Mouse (Mus musculus) liver, postnatal 0 days (tissue): ENCODE measurements around the gene Dpp9. TPM values are rescaled to one million over a fixed set of nuclear protein-coding genes. Genes with fewer than 3 reads are reported as not detected.
A peak's percentile ranks its signal among the peaks of the same experiment; 100 is the strongest.

ENCODE experiments used
- ATAC-seq: fragments of 200-750 bp; cut with Nextera tagmentation; 2 replicates; pipeline ENCODE4 v1.8.0; 2017; ENCODE audit warnings: mild to moderate bottlenecking, moderate library complexity
- DNase-seq: peaks from one replicate; pipeline ENCODE4 v3.0.0-alpha.2; 2016
- H3K27ac ChIP-seq: fragments of 300-500 bp; sonication (generic); 2 replicates; pipeline ENCODE4 v1.5.1; 2014; ENCODE audit warnings: antibody characterized with exemption, moderate library complexity, mild to moderate bottlenecking, low read depth
- H3K27me3 ChIP-seq: fragments of 300-500 bp; sonication (generic); 2 replicates; pipeline ENCODE4 v1.6.1; 2014; ENCODE audit warnings: low read length, control low read depth, mixed read lengths; ENCODE audit not compliant: insufficient read depth
- H3K36me3 ChIP-seq: fragments of 300-500 bp; sonication (generic); replicated peaks from 2 replicates; pipeline ENCODE4 v1.6.1; 2014; ENCODE audit warnings: mild to moderate bottlenecking, control low read depth, low read length, moderate library complexity, mixed read lengths; ENCODE audit not compliant: insufficient read depth
- H3K4me1 ChIP-seq: fragments of 300-500 bp; sonication (generic); 2 replicates; pipeline ENCODE4 v1.6.1; 2014; ENCODE audit warnings: antibody characterized with exemption, mild to moderate bottlenecking, control low read depth; ENCODE audit not compliant: insufficient read depth
- H3K4me2 ChIP-seq: fragments of 300-500 bp; sonication (generic); 2 replicates; pipeline ENCODE4 v1.6.1; 2014; ENCODE audit warnings: low read depth, mild to moderate bottlenecking, low read length, moderate library complexity, mixed read lengths
- H3K4me3 ChIP-seq: fragments of 300-500 bp; sonication (generic); 2 replicates; pipeline ENCODE4 v1.5.1; 2014; ENCODE audit warnings: low read depth, low read length
- H3K9ac ChIP-seq: fragments of 300-500 bp; sonication (generic); replicated peaks from 2 replicates; pipeline ENCODE4 v1.6.1; 2014; ENCODE audit warnings: mild to moderate bottlenecking, moderate library complexity
- H3K9me3 ChIP-seq: fragments of 300-500 bp; sonication (generic); 2 replicates; pipeline ENCODE4 v1.6.1; 2016; ENCODE audit warnings: mild to moderate bottlenecking, control low read depth, low read length, mixed read lengths
- CTCF ChIP-seq: sonication (generic); IDR thresholded peaks from 2 replicates; pipeline ENCODE4 v1.5.1; 2016; ENCODE audit warnings: antibody characterized with exemption, low read depth
- EP300 ChIP-seq: IDR thresholded peaks from 2 replicates; pipeline ENCODE4 v1.6.1; 2016; ENCODE audit warnings: antibody characterized with exemption, low read depth, mild to moderate bottlenecking
- WGBS: fragments of 180-500 bp; shearing (Covaris S2); extraction: QIAGEN DNeasy Blood & Tissue Kit; methylation state at CpG from one replicate; pipeline ENCODE4 v1.1.7; 2014; ENCODE audit not compliant: insufficient replicate concordance; 5-methylcytosine and 5-hydroxymethylcytosine counted together
- polyA plus RNA-seq: library from polyadenylated mRNA; unstranded; fragments of >200 nt; fragmentation: Nextera tagmentation; extraction: Ambion mirVana; gene quantifications from 2 replicates; pipeline ENCODE4 v1.2.1, GENCODE M21; 2015

Gene Dpp9
- polyA plus RNA-seq, 1 experiment from 2014 or later, result 12.1 TPM

- no peaks in the 10 kb centered on the region for H3K27me3 ChIP-seq
- H3K36me3 ChIP-seq, result no peaks in the 10 kb centered on the region
- ATAC-seq (peak; percentile 29; the same call in 1 of the 2 replicates), DNase-seq (no peak)
- H3K4me3 ChIP-seq, result no peak overlapping the region
- TF ChIP-seq EP300 (no peak), CTCF (no peak)
- 0 out of 2 replicates have a peak overlapping the region, but pooled peaks have one; percentile 44 for H3K27ac ChIP-seq
- no peak overlapping the region for H3K4me2 ChIP-seq
- peaks cover 13% of the 10 kb centered on the region for H3K4me1 ChIP-seq
- H3K9me3 ChIP-seq, result no peaks in the 10 kb centered on the region
- 63% methylated on average over 10 of the region's 10 CpGs for WGBS
- H3K9ac ChIP-seq, result no peak overlapping the region
Observed at GRCm38 (mm10) chr17:56170636-56171035, 48.1 kb downstream of the Dpp9 start.

DNA sequence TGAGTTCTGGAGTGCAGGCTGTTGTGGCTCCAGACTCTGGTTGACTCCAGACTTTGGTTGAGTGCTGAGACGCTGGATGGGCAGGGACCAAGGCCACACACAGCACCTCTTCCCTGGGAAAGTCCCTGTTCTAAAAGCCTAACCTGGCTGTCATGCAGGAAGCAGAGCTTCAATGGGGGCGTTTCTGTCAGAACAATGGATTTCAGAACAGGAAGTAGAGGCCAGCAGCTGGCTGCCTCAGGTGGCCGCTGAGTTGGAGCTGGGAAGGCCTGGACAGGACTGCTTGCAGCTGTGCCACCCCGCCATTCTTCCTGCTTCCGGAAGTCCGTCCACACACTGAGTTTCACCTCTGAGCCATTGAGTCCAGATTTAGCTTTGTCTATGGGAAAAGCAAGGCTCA lies 48.9 kb downstream of the Dpp9 start:
- Histone ChIP-seq H3K27ac (0 out of 2 replicates have a peak overlapping the region, but pooled peaks have one; percentile 44), H3K9ac (no peak overlapping the region), H3K4me3 (no peak overlapping the region), H3K27me3 (no peaks in the 10 kb centered on the region), H3K4me1 (peaks cover 13% of the 10 kb centered on the region), H3K4me2 (peak overlapping the region; percentile 18; the same call in 1 of the 2 replicates), H3K36me3 (no peaks in the 10 kb centered on the region), H3K9me3 (no peaks in the 10 kb centered on the region)
- TF ChIP-seq CTCF (no peak), EP300 (0 out of 2 replicates have a peak, but pooled peaks have one; percentile 20)
- WGBS, result 41% methylated on average over 6 of the region's 6 CpGs
- no peak for DNase-seq
- ATAC-seq, result peak; percentile 58

DNA sequence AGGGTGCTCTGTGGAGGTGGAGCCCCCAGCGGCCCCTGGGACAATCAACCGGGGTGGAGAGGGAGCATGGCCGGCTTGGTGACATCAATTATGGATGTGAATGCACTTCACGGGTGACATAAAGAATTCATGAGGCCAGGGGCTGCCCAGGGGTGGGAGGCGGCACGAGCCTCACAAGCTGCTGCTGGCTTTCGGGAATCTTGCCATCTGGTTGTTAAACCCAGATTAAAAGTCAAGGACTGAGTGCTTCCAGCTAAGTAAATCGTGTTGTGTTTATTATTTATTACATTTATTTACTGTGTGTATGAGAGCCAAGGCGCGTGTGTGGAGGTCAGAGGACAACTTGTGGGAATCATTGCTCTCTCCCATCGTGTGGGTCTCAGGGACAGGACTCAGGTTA lies 53.0 kb downstream of the Dpp9 start:
- Histone ChIP-seq H3K9me3 (no peaks in the 10 kb centered on the region), H3K4me1 (peaks cover 26% of the 10 kb centered on the region), H3K9ac (no peak overlapping the region), H3K27me3 (no peaks in the 10 kb centered on the region), H3K36me3 (no peaks in the 10 kb centered on the region), H3K27ac (no peak overlapping the region), H3K4me2 (no peak overlapping the region), H3K4me3 (no peak overlapping the region)
- DNase-seq (no peak), ATAC-seq (no peak)
- TF ChIP-seq EP300, result no peak
- no peak for TF ChIP-seq CTCF
- WGBS, result 78% methylated on average over 11 of the region's 11 CpGs

- DNase-seq (no peak), ATAC-seq (no peak)
- H3K27ac ChIP-seq, result no peak overlapping the region; the same call in 1 of the 2 replicates
- TF ChIP-seq CTCF, result no peak
- H3K36me3 ChIP-seq, result no peaks in the 10 kb centered on the region
- 40% methylated on average over 3 of the region's 3 CpGs for WGBS
- H3K4me3 ChIP-seq, result no peak overlapping the region
- H3K9ac ChIP-seq, result no peak overlapping the region
- no peaks in the 10 kb centered on the region for H3K9me3 ChIP-seq
- peaks cover 19% of the 10 kb centered on the region for H3K4me1 ChIP-seq
- no peaks in the 10 kb centered on the region for H3K27me3 ChIP-seq
- no peak overlapping the region for H3K4me2 ChIP-seq
Observed at GRCm38 (mm10) chr17:56164510-56164909, 54.2 kb downstream of the Dpp9 start.

DNA sequence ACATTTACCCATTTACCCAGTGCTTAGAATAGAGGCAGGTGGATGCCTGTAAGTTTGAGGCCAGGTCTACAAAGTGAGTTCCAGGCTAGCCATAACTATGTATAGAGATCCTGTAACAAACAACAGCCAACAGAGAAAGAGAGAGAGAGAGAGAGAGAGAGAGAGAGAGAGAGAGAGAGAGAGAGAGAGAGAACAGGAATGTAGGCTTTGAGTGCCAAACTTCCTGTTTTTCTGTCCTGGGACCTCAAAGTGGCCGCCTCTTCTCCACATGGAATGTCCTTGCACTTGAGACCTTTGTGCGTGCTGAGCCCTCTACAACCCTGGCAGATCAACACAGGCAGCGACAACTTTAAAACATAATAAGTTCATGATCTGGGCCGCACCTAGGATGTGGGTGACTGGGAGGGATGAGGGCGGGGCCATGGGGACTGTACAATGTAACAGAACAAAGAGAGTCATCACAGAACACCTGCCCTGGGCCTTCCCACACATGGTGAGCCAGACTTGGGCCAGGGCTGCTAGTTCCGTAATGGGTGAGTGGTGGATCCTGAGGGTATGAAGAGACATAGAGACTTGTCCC lies 55.1 kb downstream of the Dpp9 start:
- Histone ChIP-seq H3K4me1 (peaks cover 16% of the 10 kb centered on the region), H3K4me3 (0 out of 2 replicates have a peak overlapping the region, but pooled peaks have one; percentile 48), H3K9ac (no peak overlapping the region), H3K36me3 (no peaks in the 10 kb centered on the region), H3K27me3 (no peaks in the 10 kb centered on the region), H3K27ac (peak overlapping the region; percentile 35; the same call in 1 of the 2 replicates), H3K4me2 (peak overlapping the region; percentile 73), H3K9me3 (no peaks in the 10 kb centered on the region)
- ATAC-seq, result peak; percentile 13; the same call in 1 of the 2 replicates
- peak; percentile 45 for DNase-seq
- WGBS, result 54% methylated on average over 6 of the region's 6 CpGs
- no peak for TF ChIP-seq CTCF
- no peak for TF ChIP-seq EP300

DNA sequence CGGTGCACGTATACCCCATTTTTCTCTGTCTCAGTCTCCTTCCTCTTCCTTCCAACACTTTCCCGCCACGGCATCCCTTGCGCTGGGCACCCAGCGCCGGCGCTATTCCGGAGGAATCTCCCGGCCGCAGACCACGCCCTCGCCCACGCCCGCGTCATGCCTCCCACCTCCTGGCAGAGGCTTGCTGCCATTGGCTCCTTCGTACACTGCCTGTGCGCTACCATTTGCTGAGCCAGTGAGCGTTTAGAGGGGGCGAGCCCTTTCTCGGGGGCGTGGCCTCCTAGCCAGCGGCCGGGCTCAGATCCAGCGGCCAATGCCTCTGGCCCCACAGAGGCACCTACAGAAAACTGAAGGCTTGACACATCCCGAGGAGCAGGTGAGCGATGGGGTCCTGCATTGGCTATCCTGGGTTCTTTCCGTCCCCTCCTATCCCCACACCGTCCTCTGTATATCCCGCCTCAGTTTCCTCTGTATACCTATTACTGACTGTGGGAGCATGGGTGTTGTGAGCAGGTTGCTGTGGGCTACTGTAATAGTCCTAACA lies 56.4 kb downstream of the Dpp9 start, which contains the start of gene Tnfaip8l1:
Gene Tnfaip8l1 (plus strand): TSS at position 247 of the 544 bp plus-strand sequence.
- TF ChIP-seq CTCF, result no peak
- no peak for TF ChIP-seq EP300
- peak within 1 kb of the TSS; percentile 73 for H3K4me2 ChIP-seq
- peak; percentile 97 for ATAC-seq
- peaks cover 16% of the 10 kb centered on the region for H3K4me1 ChIP-seq
- H3K27ac ChIP-seq, result peak within 1 kb of the TSS; percentile 49; the same call in 1 of the 2 replicates
- DNase-seq, result peak; percentile 94
- no peaks in the 10 kb centered on the region for H3K36me3 ChIP-seq
- WGBS, result 2% methylated on average over 30 of the region's 30 CpGs
- H3K9me3 ChIP-seq, result no peaks in the 10 kb centered on the region
- H3K4me3 ChIP-seq, result peak within 1 kb of the TSS; percentile 48
- H3K9ac ChIP-seq, result peak within 1 kb of the TSS; percentile 45
- H3K27me3 ChIP-seq, result no peaks in the 10 kb centered on the region
